Mouse (Mus musculus): ENCODE results near the gene Pdcd2.
"Not testable (repeated sequence)": the region's sequence is repeated elsewhere in the genome, so short reads cannot be mapped to it uniquely, and the experiment has no call there.

The Pdcd2 gene

DNA sequence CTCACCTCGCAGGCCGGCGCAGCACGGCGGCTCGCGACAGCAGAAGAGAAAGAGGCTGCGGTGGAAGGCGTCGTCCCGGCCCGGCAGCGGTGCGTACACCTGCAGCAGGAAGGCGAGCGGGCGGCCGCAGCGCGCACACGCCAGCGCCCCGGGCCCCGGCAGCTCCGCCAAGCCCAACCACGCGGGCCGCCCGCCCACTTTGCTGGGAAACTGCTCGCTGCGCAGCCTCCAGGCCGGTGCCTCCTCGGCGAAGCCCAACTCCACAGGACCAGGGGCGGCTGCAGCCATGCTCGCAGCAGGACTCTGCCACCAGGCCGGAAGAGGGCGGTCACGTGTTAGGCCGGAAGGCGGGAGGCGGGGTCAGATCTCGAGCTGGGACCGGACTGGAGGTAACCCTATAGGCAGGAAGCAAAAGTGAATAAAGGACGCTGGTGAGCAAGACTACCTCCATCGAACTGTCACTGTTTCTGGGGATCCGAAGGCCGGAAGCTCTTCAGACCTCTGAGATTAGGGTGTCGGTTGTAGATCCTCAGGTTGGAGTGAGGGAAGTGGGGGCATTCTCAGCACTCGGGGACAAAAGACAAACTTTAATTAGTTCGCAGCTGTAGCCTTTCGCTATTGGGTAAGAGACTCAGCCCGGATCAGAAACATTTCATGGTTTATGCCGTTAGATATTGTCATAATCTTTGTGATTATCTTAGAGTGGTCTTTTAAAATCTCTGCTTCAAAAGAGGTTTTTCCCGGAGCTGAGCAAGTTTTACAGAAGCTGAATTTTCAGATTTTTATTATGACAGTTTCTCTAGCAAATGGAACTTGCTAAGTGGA is at the start of gene Pdcd2:
TSS of gene Pdcd2 (minus strand) at position 316 of the 825 bp plus-strand sequence.
- peak; percentile 90 for DNase-seq

DNA sequence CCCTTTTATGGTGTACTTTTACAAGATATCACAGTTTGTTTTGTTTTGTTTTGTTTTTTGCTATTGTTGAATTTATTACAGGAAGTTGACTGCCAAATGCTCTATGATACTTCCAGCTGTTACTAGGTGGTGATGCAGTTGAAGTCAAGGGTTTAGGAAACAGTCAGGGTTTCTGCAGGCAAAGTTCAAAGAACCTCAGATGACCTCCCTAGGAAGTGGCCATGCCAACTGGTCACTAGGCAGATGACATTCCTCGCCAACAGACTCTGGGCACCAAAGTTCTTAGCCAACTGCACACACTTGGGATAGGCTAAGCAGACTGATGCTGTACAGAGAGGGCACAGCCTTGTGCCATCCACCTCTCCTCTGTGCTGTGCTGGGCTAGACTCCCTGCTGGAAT is 48.0 kb upstream of the Pdcd2 start:
- no peak for DNase-seq

DNA sequence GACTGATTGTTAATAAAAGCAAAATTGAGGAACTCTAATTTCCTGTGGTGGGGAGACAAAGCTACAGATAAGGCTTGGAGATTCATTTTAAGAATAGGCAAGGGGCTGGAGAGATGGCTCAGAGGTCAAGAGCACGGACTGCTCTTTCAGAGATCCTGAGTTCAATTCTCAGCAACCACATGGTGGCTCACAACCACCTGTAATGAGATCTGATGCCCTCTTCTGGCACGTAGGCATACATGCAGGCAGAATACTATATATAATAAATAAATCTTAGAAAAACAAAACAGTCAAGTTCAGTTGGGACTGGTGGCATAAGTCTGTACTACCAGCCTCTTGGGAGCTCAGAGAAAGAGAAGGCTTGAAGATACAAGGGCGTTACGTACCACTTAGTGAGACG is 39.8 kb upstream of the Pdcd2 start:
- no peak for DNase-seq

DNA sequence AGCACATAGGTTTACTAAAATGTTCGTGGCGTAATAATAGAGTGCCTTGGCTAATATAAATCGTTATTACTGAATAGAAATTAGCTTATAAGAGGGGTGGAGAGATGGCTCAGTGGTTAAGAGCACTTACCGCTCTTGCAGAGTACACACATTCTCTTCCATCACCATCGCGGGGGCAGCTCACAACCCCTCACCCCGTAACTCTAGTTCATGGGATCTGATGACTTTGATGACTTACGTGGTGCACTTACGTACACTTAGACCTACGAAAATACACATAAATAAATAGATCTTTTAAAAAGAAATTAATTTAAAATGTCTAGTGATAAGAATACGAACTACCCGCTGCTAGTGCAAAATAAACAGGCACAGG is 37.8 kb upstream of the Pdcd2 start:
- DNase-seq, result no peak

DNA sequence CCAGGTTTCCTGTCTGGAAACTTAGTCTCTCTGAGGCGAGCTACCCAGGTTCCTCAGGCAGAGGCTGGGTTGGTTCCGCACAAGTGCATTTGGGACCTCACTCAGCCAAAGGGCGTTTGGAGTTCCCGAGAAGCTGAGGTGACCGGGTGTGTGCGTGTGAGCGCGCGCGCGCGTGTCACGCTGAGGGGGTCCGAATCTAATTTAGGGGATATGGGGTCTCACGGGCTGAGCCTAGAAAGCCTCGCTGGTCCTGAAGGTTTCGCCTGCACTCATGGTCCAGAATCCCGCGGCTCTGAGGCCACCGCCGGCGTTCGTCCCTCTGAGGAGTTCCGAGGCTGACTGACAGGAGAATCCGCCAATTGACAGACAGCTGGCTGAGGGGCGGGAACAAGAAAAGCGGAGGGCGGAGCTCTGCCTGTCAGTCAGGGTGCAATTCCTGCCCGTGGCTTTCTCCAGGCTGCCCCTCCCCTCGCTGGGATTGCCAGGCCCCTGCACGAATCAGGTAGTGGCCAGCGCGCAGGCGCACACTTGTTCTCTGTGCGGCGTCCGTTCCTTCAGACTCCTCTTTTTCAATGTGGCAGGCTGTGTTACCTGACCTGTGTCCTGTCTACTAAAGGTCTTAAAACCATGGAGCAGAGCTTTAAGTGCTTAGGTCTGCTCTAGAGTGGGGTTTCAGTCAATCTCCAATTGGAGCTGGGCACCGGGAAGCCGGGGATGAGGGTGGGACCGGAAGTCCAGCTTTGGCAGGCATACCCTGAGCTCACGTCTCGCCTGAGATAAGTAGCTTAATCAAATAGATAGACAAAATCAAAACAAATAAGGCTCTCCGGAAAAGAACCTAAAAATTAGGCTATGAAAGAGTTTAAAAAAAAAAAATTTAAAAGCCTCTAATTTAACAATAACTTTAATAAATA is 37.2 kb upstream of the Pdcd2 start, which contains the start of gene Prdm9:
TSS of gene Prdm9 (minus strand) at position 341 of the 914 bp plus-strand sequence.
- peak; percentile 100 for DNase-seq

DNA sequence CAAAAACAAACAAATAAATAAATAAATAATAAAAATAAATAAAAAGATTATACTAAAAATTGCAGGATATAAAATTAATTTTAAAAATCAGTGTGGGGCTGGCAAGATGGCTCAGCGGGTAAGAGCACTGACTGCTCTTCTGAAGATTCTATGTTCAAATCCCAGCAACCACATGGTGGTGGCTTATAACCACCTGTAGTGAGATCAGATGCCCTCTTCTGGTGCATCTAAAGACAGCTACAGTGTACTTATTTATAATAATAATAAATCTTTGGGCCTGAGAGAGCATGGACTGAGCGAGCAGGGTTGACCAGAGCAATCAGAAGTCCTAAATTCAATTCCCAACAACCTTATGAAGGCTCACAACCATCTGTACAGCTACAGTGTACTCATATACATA is 32.8 kb upstream of the Pdcd2 start:
- no peak for DNase-seq

DNA sequence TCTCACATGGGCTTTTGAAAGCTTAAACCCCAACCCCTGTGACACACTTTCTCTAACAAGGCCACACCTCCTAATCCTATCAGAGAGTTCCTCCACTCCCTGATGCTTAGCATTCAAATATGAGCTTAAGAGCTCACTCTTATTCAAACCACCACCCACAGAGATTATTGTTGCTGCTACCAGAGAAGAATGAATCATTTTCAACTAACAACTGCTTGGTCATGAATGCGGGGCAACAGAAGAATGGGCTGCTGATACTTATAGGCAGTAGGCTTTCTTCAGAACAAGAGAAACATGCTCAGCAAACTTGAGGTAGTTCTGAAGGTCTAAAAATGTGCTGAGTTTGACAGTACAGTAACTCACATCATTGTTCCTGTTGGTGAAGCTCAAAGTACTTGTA is 22.6 kb upstream of the Pdcd2 start:
- no peak for DNase-seq

DNA sequence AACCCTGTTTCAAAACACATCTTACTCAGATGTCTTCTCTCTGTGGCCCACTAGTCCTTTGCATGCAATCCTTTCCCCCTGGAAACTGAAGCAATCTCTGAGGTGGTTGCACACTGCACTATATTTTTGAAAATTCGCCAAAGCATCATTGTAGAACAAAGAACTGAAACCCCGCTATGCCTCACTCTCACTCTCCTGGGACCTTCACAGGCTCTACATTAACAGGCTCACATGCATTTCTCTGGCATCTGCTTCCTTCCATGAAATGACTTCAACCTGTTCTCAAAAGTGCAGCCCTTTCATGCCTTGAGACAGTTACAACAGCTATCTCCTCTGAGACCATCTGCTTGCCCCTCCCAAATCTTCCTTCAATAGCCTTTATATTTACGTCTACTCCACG is 19.3 kb upstream of the Pdcd2 start:
- DNase-seq, result no peak

DNA sequence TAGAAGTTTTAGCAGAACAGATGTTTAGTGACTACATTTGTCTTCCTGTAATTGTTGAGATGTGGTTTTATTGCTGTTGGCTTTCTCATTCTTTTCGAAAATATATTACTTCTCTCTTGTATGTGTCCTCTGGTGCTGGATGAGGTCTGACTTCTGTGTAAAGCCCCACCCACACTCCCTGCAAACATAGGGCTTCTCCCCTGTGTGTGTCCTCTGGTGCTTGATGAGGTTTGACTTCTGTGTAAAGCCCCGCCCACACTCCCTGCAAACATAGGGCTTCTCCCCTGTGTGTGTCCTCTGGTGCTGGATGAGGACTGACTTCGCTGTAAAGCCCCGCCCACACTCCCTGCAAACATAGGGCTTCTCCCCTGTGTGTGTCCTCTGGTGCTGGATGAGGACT is 16.8 kb upstream of the Pdcd2 start:
- not testable (repeated sequence) for DNase-seq

DNA sequence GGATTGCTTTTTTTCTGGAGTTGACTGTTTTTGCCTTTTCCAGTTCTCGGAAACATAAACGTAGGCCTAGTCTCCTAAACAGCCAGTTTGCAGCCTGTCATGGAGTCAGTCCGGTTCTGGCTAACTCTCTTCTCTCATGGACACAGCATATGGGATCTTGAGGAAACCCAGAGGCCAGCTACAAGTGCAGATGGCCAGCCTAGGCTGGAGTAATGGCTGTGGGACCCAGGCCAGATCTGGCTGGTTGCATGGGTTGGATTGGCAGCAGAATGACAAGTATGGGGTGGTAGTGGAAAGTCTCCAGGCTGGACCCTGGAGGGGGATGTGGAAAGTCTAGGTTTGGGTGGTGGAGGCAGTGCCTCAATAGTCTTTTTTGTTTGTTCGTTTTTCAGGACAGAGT is 13.2 kb upstream of the Pdcd2 start:
- no peak for DNase-seq

DNA sequence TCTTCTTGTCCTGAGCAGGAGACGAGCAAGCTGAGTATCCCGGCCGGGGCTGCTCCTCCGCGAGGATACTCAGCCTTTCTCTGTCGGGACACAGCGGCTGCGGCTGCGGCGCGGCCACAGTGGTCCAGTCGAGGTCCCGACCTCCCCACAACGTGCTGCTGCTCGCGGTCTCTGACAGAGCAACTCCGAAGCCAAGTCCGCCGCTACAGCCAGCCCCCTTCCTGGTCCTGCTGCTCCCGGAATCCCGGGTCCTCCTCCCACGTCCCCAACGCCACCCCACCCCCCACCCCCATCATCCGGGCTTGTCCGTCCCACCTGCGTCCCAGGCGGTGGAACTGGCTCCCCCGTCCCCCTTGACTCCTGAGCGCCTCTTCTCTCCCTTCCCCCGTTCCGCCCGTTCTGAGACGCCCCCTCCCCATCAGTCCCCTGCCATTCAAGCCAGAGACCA is 9.4 kb upstream of the Pdcd2 start:
- no peak for DNase-seq

DNA sequence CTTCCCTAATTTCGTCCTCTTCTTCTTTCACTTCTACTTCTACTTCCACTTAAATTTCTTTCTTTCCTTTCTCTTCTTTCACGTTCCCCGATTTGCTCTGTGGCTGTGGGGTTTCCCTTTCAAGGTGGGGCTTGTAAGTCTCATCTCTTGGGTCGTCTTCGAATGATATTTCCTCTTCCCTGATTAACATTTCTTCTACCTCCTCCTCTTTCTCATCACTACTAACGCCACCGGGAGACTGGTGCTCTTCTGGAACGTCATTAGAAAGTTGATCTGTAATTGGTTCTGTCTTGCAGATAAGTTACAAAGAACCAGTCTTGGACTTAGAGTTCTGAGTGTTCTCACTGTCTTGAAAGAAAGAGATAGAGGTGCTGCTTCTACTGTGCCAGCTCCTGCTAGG is 8.8 kb upstream of the Pdcd2 start:
- DNase-seq, result no peak

DNA sequence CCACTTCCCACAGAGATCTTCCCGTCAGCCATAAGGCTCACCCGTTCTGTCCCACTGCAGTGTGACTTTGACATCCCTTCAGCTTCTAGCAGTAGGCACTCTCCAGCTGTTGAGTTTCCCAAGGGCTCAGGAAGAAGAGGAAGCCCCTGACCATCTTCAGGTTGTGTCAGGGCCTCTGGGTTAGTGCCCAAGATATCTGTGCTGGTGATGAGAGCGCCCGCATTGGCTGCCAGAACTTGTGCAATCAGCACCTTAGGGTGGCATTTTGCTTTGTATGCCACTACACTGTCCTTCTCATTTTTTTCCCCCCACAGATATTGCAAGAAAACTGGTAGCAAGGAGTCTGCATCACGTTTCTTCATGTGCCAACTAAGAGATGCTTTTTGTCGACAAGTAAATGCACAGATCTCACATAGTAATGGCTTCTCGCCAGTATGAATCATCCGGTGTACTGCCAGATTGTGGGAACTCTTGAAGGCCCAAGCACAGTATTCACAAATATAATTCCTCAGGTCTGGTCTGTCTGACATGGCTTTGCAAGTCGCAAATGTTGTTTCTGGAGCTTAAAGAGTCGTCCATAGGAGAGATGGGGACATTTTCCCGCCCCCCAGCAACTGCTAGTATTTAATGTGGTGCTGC is 8.2 kb upstream of the Pdcd2 start:
- DNase-seq, result peak; percentile 49

DNA sequence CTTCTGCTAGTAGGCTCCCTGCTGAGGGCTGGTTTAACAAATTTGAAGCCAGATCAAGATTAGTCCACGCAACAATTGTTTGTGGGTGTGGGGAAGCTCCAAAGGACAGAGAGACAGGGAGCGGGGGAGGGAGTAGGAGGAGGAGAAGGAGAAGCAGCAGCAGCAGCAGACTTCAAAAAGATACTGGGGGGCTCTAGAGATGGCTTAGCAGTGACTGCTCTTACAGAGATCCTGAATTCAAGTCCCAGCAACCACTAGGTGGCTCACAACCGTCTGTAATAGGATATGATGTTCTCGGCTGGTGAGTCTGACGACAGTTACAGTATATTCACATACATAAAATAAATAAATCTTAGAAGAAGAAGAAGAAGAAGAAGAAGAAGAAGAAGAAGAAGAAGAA is 3.0 kb upstream of the Pdcd2 start:
- peak; percentile 28 for DNase-seq

DNA sequence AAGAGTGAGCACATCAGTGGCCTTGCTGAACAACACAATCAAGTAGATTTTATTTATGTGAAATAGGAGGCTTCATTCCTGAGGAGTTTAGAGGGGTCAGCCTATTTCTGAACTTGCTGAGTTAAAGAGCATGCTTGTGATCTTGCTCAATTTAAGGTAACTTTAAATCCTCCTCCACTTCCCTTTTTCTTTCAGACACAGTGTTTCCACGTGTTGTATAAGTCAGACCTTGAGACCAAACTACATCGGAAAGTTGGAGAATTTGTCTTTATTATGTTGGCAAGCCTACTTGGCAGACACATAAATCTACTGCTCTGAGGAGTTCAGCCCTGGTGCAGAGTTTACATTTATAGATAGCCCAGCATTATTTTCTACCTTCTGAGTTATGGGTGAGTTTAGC is 1.8 kb upstream of the Pdcd2 start:
- no peak for DNase-seq

DNA sequence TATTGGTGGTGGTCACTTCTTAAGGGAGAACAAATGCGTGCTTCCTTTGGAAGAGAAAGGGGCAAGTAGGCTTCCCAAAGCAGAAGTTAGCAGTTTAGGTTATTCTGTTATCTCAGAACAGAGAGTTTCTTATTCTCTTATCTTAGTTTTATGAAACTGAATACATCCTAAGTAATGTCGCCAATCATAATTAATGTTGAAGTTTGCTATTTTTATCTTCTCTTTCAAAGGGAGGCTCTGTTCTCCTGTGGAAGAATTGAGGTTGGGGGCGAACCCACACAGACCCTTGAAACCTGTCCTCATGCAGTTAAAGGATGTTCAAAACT is 673 bp upstream of the Pdcd2 start:
- DNase-seq, result no peak

DNA sequence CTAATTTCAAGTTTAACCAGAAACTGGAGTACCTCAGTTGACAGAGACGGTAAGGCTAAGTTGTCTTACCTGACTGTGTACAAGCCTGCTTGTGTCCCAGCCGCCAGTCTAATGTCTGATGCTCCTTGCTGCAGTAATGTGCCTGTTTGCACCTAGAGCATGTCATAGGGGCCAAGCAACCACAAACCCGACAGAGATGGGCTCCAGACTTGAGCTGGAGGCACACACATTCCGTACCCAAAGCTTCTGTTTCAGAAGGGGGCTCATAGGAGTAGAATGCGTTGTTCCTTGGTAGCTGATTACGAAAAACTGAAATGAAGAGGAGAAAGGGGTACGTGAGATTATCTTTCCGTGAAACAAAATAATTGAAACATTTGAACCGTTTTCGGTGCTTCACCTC is 797 bp downstream of the Pdcd2 start:
- peak; percentile 15 for DNase-seq

DNA sequence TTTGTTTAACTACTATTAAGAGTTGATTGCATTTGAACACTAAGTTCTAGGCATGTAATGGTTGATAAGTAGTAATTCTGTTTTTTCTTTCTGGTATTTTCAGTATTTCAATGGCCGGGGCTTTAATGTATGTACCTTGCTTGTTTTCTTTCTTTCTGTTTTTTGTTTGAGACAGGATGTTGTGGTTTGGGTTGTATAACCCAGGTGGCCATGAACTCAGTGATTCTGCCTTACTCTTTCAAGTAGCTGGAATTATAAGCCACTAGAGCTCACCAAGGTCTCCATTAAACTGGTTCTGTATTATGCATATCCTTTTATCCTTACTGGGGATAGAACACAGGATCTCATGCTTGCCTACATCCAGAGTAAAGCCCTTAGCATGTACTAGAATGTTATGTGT is 8.3 kb downstream of the Pdcd2 start:
- DNase-seq, result no peak

DNA sequence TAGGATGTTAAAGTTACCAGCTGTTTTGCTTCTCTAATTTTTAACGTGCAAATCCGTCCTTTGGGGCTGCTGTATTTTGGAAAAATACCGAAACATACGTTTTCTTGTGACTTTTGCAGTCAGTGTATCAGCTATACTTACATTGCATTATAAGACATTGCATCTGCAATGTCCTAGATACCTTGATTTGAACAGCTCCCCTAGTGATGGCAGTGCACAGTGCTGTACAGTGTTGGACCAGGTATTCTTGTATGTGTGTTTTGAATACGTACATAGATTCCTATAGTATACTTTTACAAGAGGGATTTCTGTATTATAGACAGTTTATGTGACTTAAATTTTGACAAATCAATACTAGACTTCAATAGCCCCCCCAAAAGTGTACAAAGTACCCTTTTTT is 8.9 kb downstream of the Pdcd2 start:
- DNase-seq, result no peak

DNA sequence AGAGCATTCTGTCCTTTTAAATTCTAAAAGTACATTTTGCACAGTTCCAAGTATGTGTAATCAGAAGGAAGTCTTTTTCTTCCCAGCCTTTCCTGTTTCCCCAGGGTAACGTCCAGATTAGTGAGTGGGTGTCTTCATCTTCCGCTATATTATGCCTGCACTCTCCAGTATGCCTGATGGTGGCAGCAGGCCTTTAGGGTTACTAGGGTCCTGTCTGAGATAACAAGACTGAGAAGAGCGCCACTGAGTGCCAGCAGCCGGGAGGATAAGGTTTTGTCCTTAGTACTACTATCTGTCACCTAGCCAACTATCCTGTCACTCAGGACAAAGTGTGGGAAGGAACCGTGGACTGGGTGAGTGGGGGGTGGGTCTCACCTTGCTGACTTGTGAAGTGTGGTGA is 9.3 kb downstream of the Pdcd2 start:
- no peak for DNase-seq

DNA sequence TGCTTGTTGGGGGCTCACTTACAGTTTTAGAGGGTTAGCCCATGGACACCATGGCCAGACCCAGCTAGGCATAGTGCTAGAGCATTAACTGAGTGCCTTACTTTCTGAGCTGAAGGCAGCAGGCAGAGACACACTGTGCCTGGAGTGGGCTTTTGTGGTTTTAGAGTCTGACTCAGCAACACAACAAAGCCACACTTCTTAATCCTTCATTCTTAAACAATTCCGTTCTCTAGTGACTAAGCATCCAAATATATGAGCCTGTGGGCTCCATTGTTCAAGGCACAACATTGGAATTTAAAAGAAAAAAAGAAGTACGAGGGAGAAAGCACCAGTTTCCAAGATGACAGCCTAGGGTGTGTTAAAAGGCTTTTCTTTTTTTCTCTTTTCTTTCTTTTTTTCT is 16.4 kb downstream of the Pdcd2 start:
- no peak for DNase-seq

DNA sequence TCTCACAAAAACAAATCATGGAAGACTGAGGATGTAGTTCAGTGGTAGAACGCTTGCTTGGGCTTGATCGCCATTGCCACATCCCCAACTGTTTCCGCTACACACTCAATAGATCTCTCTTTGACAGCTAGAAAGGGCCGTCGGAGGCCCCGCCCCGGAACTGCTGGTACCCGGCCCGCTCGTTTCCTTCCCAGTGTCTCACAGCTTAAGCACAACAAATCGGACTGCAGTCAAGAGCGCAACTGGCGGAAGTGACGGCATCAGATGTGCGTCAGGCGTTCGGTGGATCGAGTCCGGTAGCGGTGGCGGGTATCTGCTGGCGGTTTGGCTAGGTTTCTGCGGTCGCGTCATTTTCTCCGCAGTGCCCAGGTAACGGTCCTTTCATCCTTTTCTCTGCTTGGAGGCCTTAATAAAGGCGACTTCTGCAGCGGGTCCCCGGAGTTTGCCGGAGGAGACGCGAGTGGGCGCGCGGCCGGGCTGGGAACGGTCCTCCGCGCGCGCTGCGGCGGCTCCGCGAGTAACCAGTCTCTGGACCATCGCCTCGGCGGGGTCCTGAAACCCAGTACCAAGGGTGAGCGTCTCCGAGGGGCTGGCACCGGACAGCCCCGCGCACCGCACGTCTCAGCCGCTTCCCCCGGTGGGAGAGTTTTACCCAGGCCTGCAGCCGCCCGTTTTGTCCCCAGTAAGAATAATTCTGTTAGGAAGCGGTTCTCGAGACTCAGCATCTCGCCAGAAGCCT is 27.3 kb downstream of the Pdcd2 start, which contains the start of the genes Psmb1 and Tbp:
TSS of gene Psmb1 (minus strand) at position 96 of the 739 bp plus-strand sequence.
TSS of gene Tbp (plus strand) at position 233 of the 739 bp plus-strand sequence.
- DNase-seq, result peak; percentile 97

DNA sequence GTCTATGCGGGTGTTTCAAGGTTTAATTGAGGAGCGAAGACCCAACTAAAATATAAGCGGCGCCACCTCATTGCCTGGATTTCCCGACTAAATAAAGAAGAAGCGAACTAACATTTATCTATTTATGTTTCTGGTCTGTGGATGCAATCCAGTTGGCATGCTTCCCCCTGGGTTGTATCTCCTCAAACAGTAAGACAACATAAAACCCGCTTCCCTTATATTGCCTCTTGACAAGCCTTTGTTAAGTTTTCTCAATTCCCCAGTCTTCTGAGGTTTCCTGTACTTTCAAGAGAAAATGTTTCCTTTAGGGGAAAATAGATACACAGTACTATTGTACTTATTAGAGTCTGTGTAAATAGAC is 28.4 kb downstream of the Pdcd2 start:
- DNase-seq, result no peak
